Mouse (Mus musculus): ENCODE results near the gene Ktn1. TPM values are rescaled to one million over a fixed set of nuclear protein-coding genes. Genes with fewer than 3 reads are reported as not detected.

Ktn1 gene
- polyA plus RNA-seq (2014; fragmentation: Nextera tagmentation; extraction: Ambion mirVana), result 85.1 and 106 TPM in 2 replicates

GRCm38 (mm10) chr14:47648218-47648617 lies at the start of gene Ktn1:
Gene Ktn1, plus strand, starts transcription at chr14:47648448.
- Histone ChIP-seq H3K36me3 (ENCODE audit: control insufficient read depth, insufficient read depth, low read length) (no peaks in the 10 kb centered on the region), H3K9me3 (ENCODE audit: control insufficient read depth, low read length) (no peaks in the 10 kb centered on the region), H3K27me3 (ENCODE audit: control insufficient read depth, insufficient read depth, low read length) (no peaks in the 10 kb centered on the region), H3K27ac (ENCODE audit: low read depth, low read length) (peak within 1 kb of the TSS; percentile 87), H3K4me2 (ENCODE audit: low read depth, low read length, severe bottlenecking) (peak within 1 kb of the TSS; percentile 81), H3K4me1 (replicated peaks; ENCODE audit: control insufficient read depth, insufficient read depth, low read length) (peaks cover 5% of the 10 kb centered on the region; the same call in 1 of the 2 replicates), H3K4me3 (ENCODE audit: low read depth, low read length) (peak within 1 kb of the TSS; percentile 93), H3K9ac (ENCODE audit: low read length) (peak within 1 kb of the TSS; percentile 97)
- WGBS, result 49% methylated on average over 5 of the region's 5 CpGs
- no peak for ATAC-seq (replicated peaks; ENCODE audit: low FRiP score)
- DNase-seq (ENCODE audit: low spot score), result no peak

- no peak for DNase-seq (ENCODE audit: low spot score)
- no peak for ATAC-seq (replicated peaks; ENCODE audit: low FRiP score)
Observed at GRCm38 (mm10) chr14:47613254-47613653, 35.0 kb upstream of the Ktn1 start.

GRCm38 (mm10) chr14:47618891-47619290 lies 29.4 kb upstream of the Ktn1 start:
- 90% methylated on average over 5 of the region's 5 CpGs for WGBS
- ATAC-seq (replicated peaks; ENCODE audit: low FRiP score) (no peak), DNase-seq (ENCODE audit: low spot score) (no peak)
- Histone ChIP-seq H3K4me2 (ENCODE audit: low read depth, low read length, severe bottlenecking) (no peak overlapping the region), H3K9me3 (ENCODE audit: control insufficient read depth, low read length) (no peaks in the 10 kb centered on the region), H3K36me3 (ENCODE audit: control insufficient read depth, insufficient read depth, low read length) (no peaks in the 10 kb centered on the region), H3K27me3 (ENCODE audit: control insufficient read depth, insufficient read depth, low read length) (no peaks in the 10 kb centered on the region), H3K4me1 (replicated peaks; ENCODE audit: control insufficient read depth, insufficient read depth, low read length) (no peaks in the 10 kb centered on the region), H3K4me3 (ENCODE audit: low read depth, low read length) (no peak overlapping the region), H3K9ac (ENCODE audit: low read length) (no peak overlapping the region), H3K27ac (ENCODE audit: low read depth, low read length) (no peak overlapping the region)

More at GRCm38 (mm10) chr14:47613254-47613653, 35.0 kb upstream of the Ktn1 start:
- no peak overlapping the region for H3K4me2 ChIP-seq (ENCODE audit: low read depth, low read length, severe bottlenecking)
- no peaks in the 10 kb centered on the region for H3K27me3 ChIP-seq (ENCODE audit: control insufficient read depth, insufficient read depth, low read length)
- H3K4me1 ChIP-seq (replicated peaks; ENCODE audit: control insufficient read depth, insufficient read depth, low read length), result no peaks in the 10 kb centered on the region
- H3K9me3 ChIP-seq (ENCODE audit: control insufficient read depth, low read length), result no peaks in the 10 kb centered on the region
- H3K4me3 ChIP-seq (ENCODE audit: low read depth, low read length), result no peak overlapping the region
- H3K9ac ChIP-seq (ENCODE audit: low read length), result no peak overlapping the region
- H3K27ac ChIP-seq (ENCODE audit: low read depth, low read length), result no peak overlapping the region
- 89% methylated on average over 7 of the region's 7 CpGs for WGBS
- no peaks in the 10 kb centered on the region for H3K36me3 ChIP-seq (ENCODE audit: control insufficient read depth, insufficient read depth, low read length)

GRCm38 (mm10) chr14:47621901-47622300 lies 26.3 kb upstream of the Ktn1 start:
- H3K36me3 ChIP-seq (ENCODE audit: control insufficient read depth, insufficient read depth, low read length), result no peaks in the 10 kb centered on the region
- H3K27me3 ChIP-seq (ENCODE audit: control insufficient read depth, insufficient read depth, low read length), result no peaks in the 10 kb centered on the region
- no peak overlapping the region for H3K9ac ChIP-seq (ENCODE audit: low read length)
- H3K27ac ChIP-seq (ENCODE audit: low read depth, low read length), result no peak overlapping the region
- no peaks in the 10 kb centered on the region for H3K9me3 ChIP-seq (ENCODE audit: control insufficient read depth, low read length)
- ATAC-seq (replicated peaks; ENCODE audit: low FRiP score) (no peak), DNase-seq (ENCODE audit: low spot score) (no peak)
- WGBS, result 91% methylated on average over 5 of the region's 5 CpGs
- no peak overlapping the region for H3K4me3 ChIP-seq (ENCODE audit: low read depth, low read length)
- no peaks in the 10 kb centered on the region for H3K4me1 ChIP-seq (replicated peaks; ENCODE audit: control insufficient read depth, insufficient read depth, low read length)
- H3K4me2 ChIP-seq (ENCODE audit: low read depth, low read length, severe bottlenecking), result no peak overlapping the region

- Histone ChIP-seq H3K9me3 (ENCODE audit: control insufficient read depth, low read length) (no peaks in the 10 kb centered on the region), H3K4me1 (replicated peaks; ENCODE audit: control insufficient read depth, insufficient read depth, low read length) (no peaks in the 10 kb centered on the region), H3K27me3 (ENCODE audit: control insufficient read depth, insufficient read depth, low read length) (no peaks in the 10 kb centered on the region), H3K27ac (ENCODE audit: low read depth, low read length) (no peak overlapping the region), H3K9ac (ENCODE audit: low read length) (no peak overlapping the region), H3K4me2 (ENCODE audit: low read depth, low read length, severe bottlenecking) (no peak overlapping the region), H3K36me3 (ENCODE audit: control insufficient read depth, insufficient read depth, low read length) (no peaks in the 10 kb centered on the region), H3K4me3 (ENCODE audit: low read depth, low read length) (no peak overlapping the region)
- no peak for ATAC-seq (replicated peaks; ENCODE audit: low FRiP score)
- no peak for DNase-seq (ENCODE audit: low spot score)
- 81% methylated on average over 3 of the region's 3 CpGs for WGBS
Observed at GRCm38 (mm10) chr14:47624837-47625236, 23.4 kb upstream of the Ktn1 start.

DNA sequence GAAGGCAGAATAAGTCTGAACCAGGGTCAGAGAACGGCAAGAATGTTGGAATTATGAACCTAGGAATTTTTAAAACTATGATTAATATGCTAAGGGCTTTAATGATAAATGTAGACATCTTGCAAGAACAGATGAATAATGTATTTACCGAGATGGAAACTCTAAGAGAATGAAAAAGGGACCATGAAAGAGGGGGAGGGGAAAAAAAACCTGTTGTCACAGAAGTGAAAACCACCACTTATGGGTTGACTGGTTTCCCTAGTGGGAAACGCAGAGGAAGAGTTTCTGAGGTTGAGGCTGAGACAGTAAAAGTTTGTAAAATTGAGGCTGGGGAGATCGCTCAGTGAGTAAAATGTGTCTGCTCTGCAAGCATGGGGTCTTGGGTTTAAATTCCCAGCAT lies 22.1 kb upstream of the Ktn1 start:
- ATAC-seq (replicated peaks; ENCODE audit: low FRiP score) (no peak), DNase-seq (ENCODE audit: low spot score) (no peak)
- H3K9ac ChIP-seq (ENCODE audit: low read length), result no peak overlapping the region
- H3K9me3 ChIP-seq (ENCODE audit: control insufficient read depth, low read length), result no peaks in the 10 kb centered on the region
- no peaks in the 10 kb centered on the region for H3K27me3 ChIP-seq (ENCODE audit: control insufficient read depth, insufficient read depth, low read length)
- H3K36me3 ChIP-seq (ENCODE audit: control insufficient read depth, insufficient read depth, low read length), result no peaks in the 10 kb centered on the region
- no peaks in the 10 kb centered on the region for H3K4me1 ChIP-seq (replicated peaks; ENCODE audit: control insufficient read depth, insufficient read depth, low read length)
- H3K4me3 ChIP-seq (ENCODE audit: low read depth, low read length), result no peak overlapping the region
- H3K4me2 ChIP-seq (ENCODE audit: low read depth, low read length, severe bottlenecking), result no peak overlapping the region
- WGBS, result 89% methylated on average over 4 of the region's 4 CpGs
- H3K27ac ChIP-seq (ENCODE audit: low read depth, low read length), result no peak overlapping the region

- 74% methylated on average over 2 of the region's 2 CpGs for WGBS
- no peaks in the 10 kb centered on the region for H3K27me3 ChIP-seq (ENCODE audit: control insufficient read depth, insufficient read depth, low read length)
Observed at GRCm38 (mm10) chr14:47626812-47627211, 21.4 kb upstream of the Ktn1 start.

GRCm38 (mm10) chr14:47627360-47627759 lies 20.9 kb upstream of the Ktn1 start:
- no peak overlapping the region for H3K9ac ChIP-seq (ENCODE audit: low read length)
- no peak for ATAC-seq (replicated peaks; ENCODE audit: low FRiP score)
- no peaks in the 10 kb centered on the region for H3K4me1 ChIP-seq (replicated peaks; ENCODE audit: control insufficient read depth, insufficient read depth, low read length)
- H3K9me3 ChIP-seq (ENCODE audit: control insufficient read depth, low read length), result no peaks in the 10 kb centered on the region
- no peak overlapping the region for H3K4me2 ChIP-seq (ENCODE audit: low read depth, low read length, severe bottlenecking)
- no peak overlapping the region for H3K27ac ChIP-seq (ENCODE audit: low read depth, low read length)
- DNase-seq (ENCODE audit: low spot score), result no peak
- H3K4me3 ChIP-seq (ENCODE audit: low read depth, low read length), result no peak overlapping the region
- 89% methylated on average over 5 of the region's 5 CpGs for WGBS
- no peaks in the 10 kb centered on the region for H3K27me3 ChIP-seq (ENCODE audit: control insufficient read depth, insufficient read depth, low read length)
- H3K36me3 ChIP-seq (ENCODE audit: control insufficient read depth, insufficient read depth, low read length), result no peaks in the 10 kb centered on the region

More at GRCm38 (mm10) chr14:47626812-47627211, 21.4 kb upstream of the Ktn1 start:
- Histone ChIP-seq H3K36me3 (ENCODE audit: control insufficient read depth, insufficient read depth, low read length) (no peaks in the 10 kb centered on the region), H3K4me1 (replicated peaks; ENCODE audit: control insufficient read depth, insufficient read depth, low read length) (no peaks in the 10 kb centered on the region), H3K4me3 (ENCODE audit: low read depth, low read length) (no peak overlapping the region), H3K9me3 (ENCODE audit: control insufficient read depth, low read length) (no peaks in the 10 kb centered on the region), H3K27ac (ENCODE audit: low read depth, low read length) (no peak overlapping the region), H3K4me2 (ENCODE audit: low read depth, low read length, severe bottlenecking) (no peak overlapping the region), H3K9ac (ENCODE audit: low read length) (no peak overlapping the region)
- ATAC-seq (replicated peaks; ENCODE audit: low FRiP score) (no peak), DNase-seq (ENCODE audit: low spot score) (no peak)

GRCm38 (mm10) chr14:47632419-47632818 lies 15.8 kb upstream of the Ktn1 start:
- no peaks in the 10 kb centered on the region for H3K4me1 ChIP-seq (replicated peaks; ENCODE audit: control insufficient read depth, insufficient read depth, low read length)
- ATAC-seq (replicated peaks; ENCODE audit: low FRiP score) (no peak), DNase-seq (ENCODE audit: low spot score) (no peak)
- no peak overlapping the region for H3K9ac ChIP-seq (ENCODE audit: low read length)
- no peaks in the 10 kb centered on the region for H3K27me3 ChIP-seq (ENCODE audit: control insufficient read depth, insufficient read depth, low read length)
- 92% methylated on average over 1 of the region's 1 CpGs for WGBS
- no peak overlapping the region for H3K4me2 ChIP-seq (ENCODE audit: low read depth, low read length, severe bottlenecking)
- no peak overlapping the region for H3K4me3 ChIP-seq (ENCODE audit: low read depth, low read length)
- no peak overlapping the region for H3K27ac ChIP-seq (ENCODE audit: low read depth, low read length)
- H3K9me3 ChIP-seq (ENCODE audit: control insufficient read depth, low read length), result no peaks in the 10 kb centered on the region
- H3K36me3 ChIP-seq (ENCODE audit: control insufficient read depth, insufficient read depth, low read length), result no peaks in the 10 kb centered on the region
